Mouse (Mus musculus): ENCODE results near the gene Spdya.
"Not testable (repeated sequence)": the region's sequence is repeated elsewhere in the genome, so short reads cannot be mapped to it uniquely, and the experiment has no call there.

The Spdya gene

GRCm38 (mm10) chr17:71551757-71552451 is at the start of gene Spdya:
Gene Spdya (plus strand): TSS chr17:71552061.
- DNase-seq (ENCODE audit: low read depth, low spot score), result peak; percentile 85

GRCm38 (mm10) chr17:71506832-71507231 is 45.0 kb upstream of the Spdya start:
- DNase-seq (ENCODE audit: low read depth, low spot score), result no peak

- DNase-seq (ENCODE audit: low read depth, low spot score), result no peak
Observed at GRCm38 (mm10) chr17:71510297-71510696, 41.6 kb upstream of the Spdya start.

- no peak for DNase-seq (ENCODE audit: low read depth, low spot score)
Observed at GRCm38 (mm10) chr17:71526302-71526708, 25.6 kb upstream of the Spdya start.

GRCm38 (mm10) chr17:71526711-71527564 is 24.9 kb upstream of the Spdya start, which contains the start of gene Ndc80:
Gene Ndc80 (minus strand): TSS chr17:71526857.
- peak; percentile 95 for DNase-seq (ENCODE audit: low read depth, low spot score)

- no peak for DNase-seq (ENCODE audit: low read depth, low spot score)
Observed at GRCm38 (mm10) chr17:71528042-71528441, 23.8 kb upstream of the Spdya start.

- DNase-seq (ENCODE audit: low read depth, low spot score), result not testable (repeated sequence)
Observed at GRCm38 (mm10) chr17:71535595-71535994, 16.3 kb upstream of the Spdya start.

- no peak for DNase-seq (ENCODE audit: low read depth, low spot score)
Observed at GRCm38 (mm10) chr17:71537164-71537563, 14.7 kb upstream of the Spdya start.

GRCm38 (mm10) chr17:71548586-71548985 is 3.3 kb upstream of the Spdya start:
- DNase-seq (ENCODE audit: low read depth, low spot score), result peak; percentile 63

- DNase-seq (ENCODE audit: low read depth, low spot score), result no peak
Observed at GRCm38 (mm10) chr17:71551350-71551749, 511 bp upstream of the Spdya start.

- DNase-seq (ENCODE audit: low read depth, low spot score), result no peak
Observed at GRCm38 (mm10) chr17:71552901-71553300, 1.0 kb downstream of the Spdya start.

- DNase-seq (ENCODE audit: low read depth, low spot score), result peak; percentile 64
Observed at GRCm38 (mm10) chr17:71561631-71562030, 9.8 kb downstream of the Spdya start.

GRCm38 (mm10) chr17:71579176-71579705 is 27.4 kb downstream of the Spdya start:
- DNase-seq (ENCODE audit: low read depth, low spot score), result no peak

GRCm38 (mm10) chr17:71597881-71598658 is 46.2 kb downstream of the Spdya start:
- no peak for DNase-seq (ENCODE audit: low read depth, low spot score)

GRCm38 (mm10) chr17:71598659-71599554 is 47.0 kb downstream of the Spdya start:
- peak; percentile 94 for DNase-seq (ENCODE audit: low read depth, low spot score)

- DNase-seq (ENCODE audit: low read depth, low spot score), result peak; percentile 98
Observed at GRCm38 (mm10) chr17:71615638-71616318, 63.9 kb downstream of the Spdya start, which contains the start of gene Wdr43. Gene Wdr43 (plus strand): TSS chr17:71615895.

- peak; percentile 50 for DNase-seq (ENCODE audit: low read depth, low spot score)
Observed at GRCm38 (mm10) chr17:71616319-71617032, 64.6 kb downstream of the Spdya start.

GRCm38 (mm10) chr17:71617033-71617362 is 65.1 kb downstream of the Spdya start:
- DNase-seq (ENCODE audit: low read depth, low spot score), result peak; percentile 44

- peak; percentile 52 for DNase-seq (ENCODE audit: low read depth, low spot score)
Observed at GRCm38 (mm10) chr17:71617974-71618373, 66.1 kb downstream of the Spdya start.

Measured in CD4-positive, CD25-positive, alpha-beta regulatory T cell, adult 2 months (primary cell).